Mouse (Mus musculus): Measurements from ENCODE around the gene Pelo.

The Pelo gene

DNA sequence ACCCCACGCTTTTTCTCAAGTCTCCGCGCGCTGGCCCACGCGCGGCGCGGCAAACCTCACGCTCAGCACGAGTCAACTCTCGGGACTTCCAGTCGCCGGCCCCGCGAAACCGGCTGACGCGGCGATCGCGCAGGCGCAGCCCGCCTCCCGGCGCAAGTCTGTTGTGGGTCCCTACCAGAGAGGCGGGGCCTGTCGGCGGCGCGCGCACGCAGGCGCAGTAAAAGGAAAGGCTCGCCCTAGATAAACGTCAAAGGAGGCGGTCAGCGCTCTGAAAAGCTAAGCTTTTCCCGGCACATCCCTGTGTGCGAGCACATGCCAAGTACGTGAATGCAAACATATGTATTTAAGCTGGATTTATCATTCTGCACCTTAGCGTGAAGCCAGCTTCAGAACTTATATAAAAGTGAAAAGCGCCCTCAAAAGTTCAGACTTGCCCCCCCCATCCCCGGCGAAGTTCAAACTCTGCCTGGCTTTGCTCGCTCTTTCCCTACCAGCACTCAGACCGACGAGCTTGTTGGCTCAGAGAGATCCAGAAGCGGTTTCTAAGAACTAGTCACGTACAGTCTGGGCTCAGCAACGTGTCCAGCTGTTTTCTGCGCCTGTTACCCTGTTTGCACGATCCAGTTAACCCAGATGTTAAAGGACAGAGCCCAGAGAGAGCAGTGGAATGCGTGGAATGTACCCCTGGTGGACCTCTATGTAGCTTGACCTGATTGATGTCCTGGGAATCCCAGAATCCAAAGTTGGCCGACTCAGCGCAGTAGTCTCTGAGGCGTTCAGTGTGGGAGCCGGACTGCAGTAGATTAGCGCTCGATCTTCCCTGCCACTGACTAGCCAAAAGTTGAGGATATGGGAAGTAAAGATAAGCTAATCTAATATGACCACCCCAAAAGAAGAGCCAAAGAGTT lies at the start of gene Pelo:
Pelo (minus strand) TSS at position 118 of the 908 bp plus-strand sequence.
- peak; percentile 95 for DNase-seq

- DNase-seq, result no peak
Observed at GRCm38 (mm10) chr13:115138513-115138912, 48.5 kb upstream of the Pelo start.

DNA sequence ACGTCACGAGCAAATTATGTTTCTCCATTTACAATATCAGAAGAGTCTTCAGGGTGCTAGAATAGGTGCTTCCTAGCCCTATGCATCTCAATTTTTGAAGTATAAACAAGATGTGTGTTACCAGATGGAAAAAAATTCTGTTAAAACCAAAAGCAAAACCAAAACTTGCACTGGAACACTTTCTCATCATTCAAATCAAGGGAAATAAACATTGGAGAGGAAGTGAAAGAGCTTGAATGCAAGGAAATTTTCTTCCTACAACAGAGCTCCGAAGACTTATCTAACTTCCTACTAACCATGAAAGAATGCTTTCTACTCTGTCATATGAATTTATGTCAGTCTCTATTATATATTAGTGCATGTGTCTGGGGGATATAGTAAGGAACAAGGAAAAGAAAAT lies 46.8 kb upstream of the Pelo start:
- DNase-seq, result no peak

DNA sequence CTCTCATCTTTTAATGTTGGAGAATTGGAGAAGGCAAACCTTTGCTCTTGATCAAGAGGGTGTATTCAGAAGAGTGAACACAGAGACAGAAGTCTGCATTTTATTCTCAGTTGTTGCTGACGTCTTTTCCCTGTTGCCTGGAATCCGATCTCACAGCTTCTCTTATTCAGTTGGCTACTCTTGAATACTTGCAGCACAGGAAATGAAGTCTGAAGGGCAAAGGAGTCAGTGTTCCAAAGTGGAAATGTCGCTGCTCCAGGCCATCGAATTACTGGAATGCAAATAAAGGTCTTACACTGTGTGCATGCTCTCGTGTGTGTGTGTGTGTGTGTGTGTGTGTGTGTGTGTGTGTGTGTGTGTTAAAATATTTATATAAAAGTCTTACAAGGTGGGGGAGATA lies 42.4 kb upstream of the Pelo start:
- no peak for DNase-seq

DNA sequence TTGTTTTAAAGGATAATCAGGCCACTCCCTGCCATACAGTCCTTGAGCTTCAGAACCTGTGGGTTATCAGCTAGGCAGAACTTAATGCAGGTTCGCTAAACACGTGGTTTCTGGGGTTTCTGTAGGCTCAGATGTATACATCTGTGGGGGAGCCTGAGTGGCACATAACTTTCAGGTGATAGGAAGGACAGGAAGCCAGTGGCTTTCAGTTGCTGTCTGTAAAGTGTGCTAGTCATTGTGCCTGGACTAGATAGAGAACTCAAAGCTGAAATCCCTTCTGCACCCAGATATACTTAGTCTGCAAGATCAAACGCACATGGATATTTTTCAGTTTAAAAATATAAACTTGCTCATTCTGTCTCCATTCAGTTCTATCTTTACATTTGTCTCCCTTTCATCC lies 41.4 kb upstream of the Pelo start:
- no peak for DNase-seq

- no peak for DNase-seq
Observed at GRCm38 (mm10) chr13:115130035-115130434, 40.0 kb upstream of the Pelo start.

DNA sequence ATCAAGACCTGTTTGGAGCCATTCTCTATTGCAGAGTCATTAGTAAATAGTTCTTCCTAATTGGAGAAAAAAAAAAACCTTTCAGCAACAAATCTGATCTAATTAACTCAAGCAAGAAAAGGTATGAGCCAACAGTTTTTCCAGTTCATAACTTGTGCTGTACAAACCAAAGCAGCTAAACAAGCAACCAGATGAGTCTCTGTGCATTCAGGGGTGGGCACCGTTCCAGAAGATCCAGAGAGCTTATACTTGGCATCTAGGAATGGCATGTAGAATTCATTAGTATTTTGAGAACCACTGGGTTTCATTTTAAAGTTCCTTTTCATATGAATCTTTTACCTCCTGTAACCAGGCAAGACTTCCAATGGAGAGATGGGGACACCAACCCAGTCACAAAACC lies 37.8 kb upstream of the Pelo start:
- no peak for DNase-seq

DNA sequence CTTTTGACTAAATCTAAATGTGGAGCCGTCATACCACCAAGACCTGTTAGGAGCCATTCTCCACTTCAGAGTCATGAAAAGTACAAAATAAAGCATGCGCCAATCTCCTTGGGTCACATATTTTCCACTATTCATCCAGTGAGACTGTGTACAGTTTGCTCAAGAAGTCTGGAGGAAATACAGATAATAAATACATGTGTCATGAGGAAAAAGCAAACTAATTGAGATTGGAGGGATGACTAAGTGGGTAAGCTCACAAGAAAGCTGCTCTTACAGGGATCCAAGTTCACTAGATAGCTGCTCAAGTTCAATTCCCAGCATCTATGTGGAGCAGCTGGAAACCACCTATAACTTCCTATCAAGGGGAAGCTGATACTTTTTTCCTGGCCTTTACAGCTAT lies 36.5 kb upstream of the Pelo start:
- DNase-seq, result no peak

DNA sequence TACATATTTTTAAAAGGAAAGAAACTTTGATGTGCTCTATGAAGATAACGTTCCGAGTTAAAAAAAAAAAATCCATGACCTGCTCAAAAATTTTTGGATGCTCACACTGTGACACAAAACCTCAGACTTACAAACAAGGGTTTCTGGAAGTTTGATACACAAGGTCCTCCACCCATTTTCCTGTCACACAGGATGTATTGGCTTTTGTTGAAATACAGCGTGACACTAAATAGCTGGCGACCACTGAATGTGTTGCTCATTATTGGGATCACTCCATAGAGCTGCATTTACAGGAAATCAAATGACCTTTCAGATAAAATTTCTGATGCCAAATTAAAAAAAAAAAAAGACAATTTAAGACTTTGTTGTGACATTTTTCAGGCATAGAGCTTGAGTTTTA lies 35.1 kb upstream of the Pelo start:
- no peak for DNase-seq

GRCm38 (mm10) chr13:115124521-115124920 lies 34.5 kb upstream of the Pelo start:
- DNase-seq, result no peak

DNA sequence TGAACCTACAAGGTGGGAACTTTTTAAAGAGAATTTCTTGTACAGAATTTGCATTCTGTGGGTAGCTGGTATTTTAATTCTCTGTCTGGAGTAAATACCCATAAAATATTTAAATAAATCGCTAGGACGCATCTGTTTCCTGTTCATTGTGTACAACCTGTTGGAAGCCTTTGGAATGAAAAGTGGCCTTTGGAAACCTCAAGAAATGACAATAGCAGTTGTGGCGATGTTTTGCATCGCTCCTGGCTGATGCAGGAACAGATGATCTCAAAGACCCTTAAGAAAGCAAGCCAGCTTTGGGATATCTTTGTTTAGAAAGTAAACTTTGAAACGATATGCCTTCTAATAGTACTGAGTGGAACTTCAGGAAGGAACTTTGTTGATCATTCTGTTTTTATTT lies 28.8 kb upstream of the Pelo start:
- no peak for DNase-seq

DNA sequence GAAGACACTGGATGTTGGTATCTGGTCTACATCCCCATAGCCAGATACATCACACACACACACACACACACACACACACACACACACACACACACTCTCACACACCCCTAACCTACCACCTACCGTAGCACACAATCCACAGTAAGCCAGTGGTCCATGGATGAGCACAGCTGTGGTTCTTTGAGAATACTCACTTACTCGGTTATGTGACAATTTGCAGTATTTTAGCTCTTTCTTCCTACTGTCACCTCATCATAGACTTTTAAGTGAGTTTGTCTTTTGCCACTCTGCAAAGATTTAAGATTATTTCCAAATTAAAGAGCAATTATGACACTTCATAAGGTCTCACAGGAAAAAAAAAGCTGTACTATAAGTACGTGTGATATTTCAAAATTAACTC lies 28.2 kb upstream of the Pelo start:
- no peak for DNase-seq

GRCm38 (mm10) chr13:115116930-115117621 lies 27.1 kb upstream of the Pelo start:
- DNase-seq, result no peak

- DNase-seq, result no peak
Observed at GRCm38 (mm10) chr13:115109628-115110027, 19.6 kb upstream of the Pelo start.

DNA sequence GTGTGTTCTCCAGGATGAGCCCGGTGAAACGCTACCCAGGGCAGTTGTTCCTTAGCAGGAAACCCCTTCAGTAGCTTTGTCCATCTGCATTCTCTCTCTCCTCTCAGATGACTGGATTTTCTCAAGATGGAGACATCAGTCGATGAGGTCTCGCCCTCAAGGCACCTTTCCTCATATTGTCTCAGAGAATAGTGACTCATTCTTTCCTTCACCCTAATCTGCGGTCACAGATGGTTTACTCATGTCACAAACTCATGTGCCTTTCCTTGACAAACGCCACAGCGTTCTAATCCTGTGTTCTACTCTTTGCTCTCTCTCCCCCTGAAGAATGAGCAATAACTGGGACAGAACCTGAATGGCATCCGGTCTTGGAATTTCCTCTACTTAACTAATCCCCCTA lies 17.4 kb upstream of the Pelo start:
- no peak for DNase-seq

GRCm38 (mm10) chr13:115106183-115106582 lies 16.2 kb upstream of the Pelo start:
- no peak for DNase-seq

GRCm38 (mm10) chr13:115102754-115103153 lies 12.8 kb upstream of the Pelo start:
- DNase-seq, result no peak

- peak; percentile 23 for DNase-seq
Observed at GRCm38 (mm10) chr13:115101355-115102191, 11.6 kb upstream of the Pelo start, which contains the start of the genes Gm49395 and Itga1. Gene Gm49395, minus strand, starts transcription at chr13:115101921. Gene Itga1, minus strand, starts transcription at chr13:115101964.

DNA sequence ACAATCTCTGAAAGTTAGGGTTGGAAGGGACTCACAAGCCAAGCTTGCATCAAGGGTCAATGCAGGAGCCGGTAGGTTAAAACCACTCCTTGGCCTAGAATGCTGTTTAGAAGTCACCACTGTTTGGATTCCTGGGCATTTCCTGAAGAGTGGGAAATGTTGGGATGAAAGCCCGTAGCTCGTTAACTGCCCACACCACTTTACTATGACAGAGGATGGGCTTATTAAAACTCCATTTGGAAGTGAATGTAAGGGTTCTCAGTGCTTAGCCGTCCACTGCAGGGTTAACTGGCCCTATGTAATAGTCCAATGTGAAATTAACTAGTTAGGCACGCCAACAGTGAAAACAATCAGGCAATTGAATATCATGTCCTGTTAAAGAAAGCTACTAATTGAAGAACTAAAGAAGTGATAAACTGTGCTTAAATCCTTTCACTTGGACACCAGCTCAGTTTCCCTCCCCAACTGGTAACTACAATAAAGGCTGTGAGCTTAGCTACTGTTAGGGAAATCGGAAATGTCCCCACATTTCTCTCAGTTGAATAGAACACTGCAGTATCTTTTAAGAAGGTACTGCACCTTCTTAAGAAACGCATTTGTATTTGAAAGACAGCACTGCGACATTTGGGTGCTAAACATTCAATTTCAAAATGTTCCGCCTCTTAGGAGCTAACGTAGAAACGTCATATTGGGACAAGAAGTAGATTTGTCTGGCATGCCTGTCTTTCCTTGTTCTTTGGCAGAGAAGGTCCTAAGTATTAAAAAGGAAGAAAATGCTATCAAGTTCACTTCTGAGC lies 10.6 kb upstream of the Pelo start:
- no peak for DNase-seq

GRCm38 (mm10) chr13:115099381-115099780 lies 9.4 kb upstream of the Pelo start:
- no peak for DNase-seq

- DNase-seq, result no peak
Observed at GRCm38 (mm10) chr13:115098227-115098626, 8.2 kb upstream of the Pelo start.

DNA sequence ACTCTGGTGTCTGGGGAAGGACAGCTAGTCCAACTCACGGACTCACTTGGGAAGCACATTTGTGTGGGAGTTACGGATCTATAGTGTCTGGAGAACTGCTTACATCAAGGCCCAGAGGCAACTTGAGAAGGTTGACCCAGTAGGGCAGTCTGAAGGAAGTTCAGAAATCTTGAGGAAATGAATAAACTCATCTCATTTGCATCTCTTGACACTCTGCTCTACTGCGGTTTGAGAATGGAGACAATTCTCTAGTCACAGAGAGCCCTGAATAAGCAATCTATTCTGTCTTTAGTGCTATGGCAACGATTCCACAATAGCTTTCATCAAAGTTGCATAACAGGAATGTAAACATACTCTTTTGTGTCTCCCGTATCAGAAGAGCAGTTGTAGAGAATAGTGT lies 7.0 kb upstream of the Pelo start:
- DNase-seq, result no peak

Data from right cerebral cortex, postnatal 25 days (tissue).